Mouse (Mus musculus) right cerebral cortex, postnatal 10 days (tissue): ENCODE data around the gene Pex5.

Experiments used
- DNase-seq, 2 experiments: peaks; one replicate each; pipeline ENCODE4 v3.0.0; 2021; ENCODE audit warnings: low spot score in 2 of 2

The Pex5 gene

DNA sequence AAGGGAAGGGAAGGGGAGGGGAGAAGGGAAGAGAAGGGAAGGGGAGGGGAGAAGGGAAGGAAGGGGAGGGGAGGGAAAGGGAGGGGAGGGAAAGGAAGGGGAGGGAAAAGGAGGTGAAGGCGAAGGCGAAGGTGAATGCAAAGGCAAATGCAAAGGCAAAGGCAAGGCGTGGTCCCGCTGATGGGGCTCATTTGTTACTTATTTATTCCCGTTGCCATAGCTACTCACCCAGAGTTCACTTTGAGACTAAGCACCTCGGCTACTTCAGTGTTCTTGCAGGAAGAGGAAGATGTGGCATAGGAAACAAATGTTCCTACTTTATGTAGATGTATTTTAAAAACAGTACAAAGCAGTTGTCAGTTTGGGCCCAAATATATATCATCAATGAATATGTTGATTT is 54.3 kb downstream of the Pex5 start:
- no peak for DNase-seq

DNA sequence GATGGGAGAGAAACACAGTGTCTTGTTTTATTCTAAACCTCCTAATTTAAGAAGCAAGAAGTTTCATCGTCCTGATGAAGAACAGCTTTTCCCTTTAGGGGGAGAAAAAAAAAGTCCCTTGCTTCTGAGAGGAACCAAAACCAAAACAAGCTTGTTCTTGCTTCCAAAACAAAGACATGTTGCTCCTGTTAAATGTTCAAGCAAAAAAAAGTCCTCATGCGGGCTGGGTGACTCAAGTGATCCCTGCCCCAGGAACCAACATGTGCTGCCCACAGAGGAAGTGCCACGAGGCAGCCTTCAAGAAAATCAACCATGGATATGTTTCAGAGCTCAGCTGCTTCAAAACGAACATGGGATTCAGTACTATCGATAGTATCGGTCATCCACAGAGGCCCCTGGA is 55.9 kb downstream of the Pex5 start:
- no peak for DNase-seq

DNA sequence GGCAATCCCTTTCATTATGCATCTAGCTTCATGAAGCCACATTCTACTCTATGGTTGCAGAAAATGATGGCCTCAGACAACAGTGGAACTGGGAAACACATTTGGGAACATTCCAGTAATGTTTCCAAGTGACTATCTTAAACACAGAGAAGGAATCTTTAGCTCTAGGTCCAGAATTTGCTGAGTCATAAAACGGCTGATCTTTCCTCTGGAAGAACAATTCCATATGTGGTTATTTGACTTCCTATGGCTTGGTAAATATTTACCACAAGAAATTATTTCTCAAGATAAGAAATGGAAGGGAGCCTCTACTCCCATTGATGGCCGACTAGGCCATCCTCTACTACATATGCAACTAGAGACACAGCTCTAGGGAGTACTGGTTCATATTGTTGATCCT is 61.6 kb downstream of the Pex5 start:
- no peak for DNase-seq
